Mouse (Mus musculus) cerebellum, adult 2 months (tissue): ENCODE measurements around the gene Rexo5.

ENCODE experiments used
- CTCF ChIP-seq: fragments of 200-500 bp; IDR thresholded peaks from 2 replicates; pipeline ENCODE4 v1.5.1; 2011; ENCODE audit warnings: low read depth, mild to moderate bottlenecking, control low read depth, low read length, moderate library complexity, borderline replicate concordance; ENCODE audit not compliant: insufficient read depth
- POLR2A ChIP-seq: fragments of 200-500 bp; IDR thresholded peaks from 2 replicates; pipeline ENCODE4 v1.6.1; 2011; ENCODE audit warnings: low read length, control low read depth, borderline replicate concordance; ENCODE audit not compliant: insufficient read depth

DNA sequence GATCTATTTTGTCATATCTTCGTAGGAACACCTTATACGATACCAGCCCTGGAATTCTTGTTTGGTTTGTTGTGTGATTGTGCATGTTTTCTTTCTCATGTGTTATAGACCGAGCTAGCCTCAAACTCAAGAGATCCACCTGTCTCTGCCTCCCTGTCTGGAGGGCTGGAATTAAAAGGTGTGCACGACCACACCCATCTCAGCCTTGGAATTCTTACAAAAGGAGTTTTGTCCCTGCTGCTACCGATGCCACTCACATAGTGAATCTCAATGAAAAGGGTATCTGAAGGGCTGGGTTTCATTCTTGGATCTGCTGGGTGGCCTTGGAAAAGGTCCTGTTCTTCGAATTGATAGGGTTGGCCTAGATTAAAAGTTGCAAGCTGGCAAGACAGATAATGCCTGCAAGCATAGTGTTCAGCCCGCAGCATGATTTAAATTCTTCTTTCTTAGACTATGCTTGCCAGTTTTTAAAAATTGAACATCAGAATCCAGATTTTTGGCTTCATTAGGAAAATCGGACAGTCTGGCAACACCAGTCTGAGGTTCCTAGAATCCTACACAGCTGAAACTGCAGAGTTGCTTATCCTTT lies 103.8 kb downstream of the Rexo5 start:
- no peak for TF ChIP-seq POLR2A
- TF ChIP-seq CTCF = no peak
